Mouse (Mus musculus) macrophage (primary cell): ENCODE results near the gene Syt17. TPM values are rescaled to one million over a fixed set of nuclear protein-coding genes. Genes with fewer than 3 reads are reported as not detected.

Experiments
- H3K27ac ChIP-seq: fragments of 350-480 bp; formaldehyde crosslinking; 2 replicates; pipeline ENCODE4 v1.9.0; 2021
- H3K36me3 ChIP-seq: fragments of 350-480 bp; formaldehyde crosslinking; 2 replicates; pipeline ENCODE4 v1.9.0; 2021; ENCODE audit errors: inconsistent target
- H3K4me3 ChIP-seq: fragments of 350-480 bp; formaldehyde crosslinking; 2 replicates; pipeline ENCODE4 v1.9.0; 2021; ENCODE audit errors: inconsistent target
- H3K79me2 ChIP-seq: fragments of 350-480 bp; formaldehyde crosslinking; 2 replicates; pipeline ENCODE4 v1.9.0; 2021; ENCODE audit errors: inconsistent target
- WGBS: methylation state at CpG from one replicate; pipeline ENCODE4 v1.1.7; 2026; ENCODE audit warnings: inconsistent platforms; ENCODE audit not compliant: missing documents; 5-methylcytosine and 5-hydroxymethylcytosine counted together
- polyA plus RNA-seq: library from polyadenylated mRNA; stranded (reverse); fragments of 250-400 nt; gene quantifications from 3 replicates; pipeline ENCODE4 v1.2.4, GENCODE M21; 2018; ENCODE audit warnings: inconsistent platforms

The Syt17 gene
- polyA plus RNA-seq, 1 experiment from 2014 or later, result not detected

DNA sequence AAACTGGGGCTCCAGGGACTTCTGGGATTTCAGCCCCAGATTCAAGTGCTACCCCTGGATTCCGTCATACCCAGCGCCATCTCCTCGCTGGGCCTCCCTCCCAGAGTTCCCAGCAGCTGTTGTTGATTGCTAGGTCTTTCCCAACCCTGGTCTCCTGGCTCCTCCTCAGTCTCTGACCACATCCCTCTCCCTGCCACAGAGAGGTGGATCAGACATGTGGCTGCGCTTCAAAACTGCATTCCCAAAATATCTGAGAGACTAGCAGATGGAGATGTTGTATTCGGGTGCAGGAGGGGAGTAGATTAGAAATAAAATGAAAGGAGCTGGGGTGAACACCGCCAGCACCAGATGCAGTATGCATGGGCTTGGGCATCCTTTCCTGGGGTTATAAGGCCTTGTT, 6.5 kb downstream of the Syt17 start:
- Histone ChIP-seq H3K27ac (no peak overlapping the region), H3K36me3 (no peaks in the 10 kb centered on the region), H3K79me2 (no peaks in the 10 kb centered on the region), H3K4me3 (no peak overlapping the region)
- 85% methylated on average over 6 of the region's 6 CpGs for WGBS

GRCm38 (mm10) chr7:118437101-118437802, 10.8 kb downstream of the Syt17 start:
- Histone ChIP-seq H3K27ac (no peak overlapping the region), H3K79me2 (no peaks in the 10 kb centered on the region), H3K36me3 (no peaks in the 10 kb centered on the region), H3K4me3 (no peak overlapping the region)
- 57% methylated on average over 7 of the region's 7 CpGs for WGBS

DNA sequence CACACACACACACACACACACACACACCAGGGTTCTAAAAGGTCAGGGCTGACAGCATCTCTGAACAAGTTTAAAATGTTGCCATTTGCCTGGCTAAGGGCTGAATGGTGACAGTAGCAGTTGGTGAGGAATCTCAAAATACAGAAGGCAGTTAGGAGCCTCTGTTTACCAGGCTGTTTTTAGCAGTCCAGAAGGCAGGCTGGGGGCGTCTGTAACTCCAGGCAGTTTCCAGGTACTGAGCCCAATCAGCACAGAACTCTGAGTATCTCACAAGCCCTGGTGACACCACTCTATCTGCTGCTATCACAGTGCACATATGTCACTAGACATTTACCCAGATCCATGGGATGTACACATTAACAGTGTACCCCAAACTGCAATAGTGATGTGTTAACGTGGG, 19.1 kb downstream of the Syt17 start:
- Histone ChIP-seq H3K36me3 (no peaks in the 10 kb centered on the region), H3K4me3 (no peak overlapping the region), H3K27ac (no peak overlapping the region), H3K79me2 (no peaks in the 10 kb centered on the region)
- 82% methylated on average over 2 of the region's 2 CpGs for WGBS

GRCm38 (mm10) chr7:118419491-118420180, 28.4 kb downstream of the Syt17 start:
- WGBS, result 70% methylated on average over 6 of the region's 6 CpGs

GRCm38 (mm10) chr7:118414183-118414582, 33.8 kb downstream of the Syt17 start:
- no peaks in the 10 kb centered on the region for H3K36me3 ChIP-seq
- WGBS, result 90% methylated on average over 3 of the region's 3 CpGs
- H3K27ac ChIP-seq, result no peak overlapping the region
- H3K79me2 ChIP-seq, result no peaks in the 10 kb centered on the region
- H3K4me3 ChIP-seq, result no peak overlapping the region

More at GRCm38 (mm10) chr7:118419491-118420180, 28.4 kb downstream of the Syt17 start:
- no peaks in the 10 kb centered on the region for H3K79me2 ChIP-seq
- no peak overlapping the region for H3K27ac ChIP-seq
- H3K36me3 ChIP-seq, result no peaks in the 10 kb centered on the region
- no peak overlapping the region for H3K4me3 ChIP-seq

GRCm38 (mm10) chr7:118411877-118412276, 36.1 kb downstream of the Syt17 start:
- Histone ChIP-seq H3K27ac (no peak overlapping the region), H3K36me3 (no peaks in the 10 kb centered on the region), H3K4me3 (no peak overlapping the region), H3K79me2 (no peaks in the 10 kb centered on the region)
- 61% methylated on average over 3 of the region's 3 CpGs for WGBS

DNA sequence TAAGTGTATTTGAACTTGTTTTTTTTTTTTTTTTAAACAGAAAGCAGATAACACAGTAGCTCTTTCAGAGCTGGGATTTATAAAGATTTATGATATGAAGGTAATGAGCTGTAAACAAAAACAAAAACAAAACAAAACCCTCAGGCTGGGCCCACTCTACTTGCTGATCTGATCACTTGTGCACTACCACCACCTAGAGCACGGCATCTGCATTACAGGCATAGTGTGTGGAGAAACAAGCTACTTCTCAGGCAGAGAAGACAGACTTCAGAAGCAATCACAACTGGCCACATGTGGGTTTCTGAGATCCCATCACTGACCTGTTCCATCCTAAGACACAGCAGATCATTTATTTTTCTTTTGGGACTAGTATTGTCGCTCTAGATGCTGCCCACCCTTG, 38.6 kb downstream of the Syt17 start:
- 47% methylated on average over 2 of the region's 2 CpGs for WGBS
- Histone ChIP-seq H3K79me2 (no peaks in the 10 kb centered on the region), H3K36me3 (no peaks in the 10 kb centered on the region), H3K4me3 (no peak overlapping the region), H3K27ac (no peak overlapping the region)

DNA sequence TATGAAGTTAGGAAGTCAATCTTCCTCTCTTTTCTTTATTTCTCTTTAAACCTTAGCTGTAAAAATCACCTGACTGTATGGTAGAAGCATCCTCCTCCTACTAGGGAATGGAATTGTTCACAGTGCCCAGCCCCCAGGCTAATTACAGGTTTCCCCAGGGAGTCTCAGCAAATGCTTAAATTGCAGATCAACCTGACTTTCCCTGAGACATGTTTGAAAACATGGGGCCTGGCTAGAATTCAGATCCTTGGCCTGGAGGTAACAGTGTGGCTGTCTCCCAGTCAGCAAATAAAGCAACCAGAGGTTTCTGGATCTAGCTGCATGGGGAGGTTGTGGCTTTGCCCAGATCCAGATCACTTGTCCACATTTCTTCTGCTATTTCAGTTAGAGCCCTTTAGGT, 42.8 kb downstream of the Syt17 start:
- no peak overlapping the region for H3K4me3 ChIP-seq
- no peaks in the 10 kb centered on the region for H3K79me2 ChIP-seq
- no peaks in the 10 kb centered on the region for H3K36me3 ChIP-seq
- no peak overlapping the region for H3K27ac ChIP-seq

DNA sequence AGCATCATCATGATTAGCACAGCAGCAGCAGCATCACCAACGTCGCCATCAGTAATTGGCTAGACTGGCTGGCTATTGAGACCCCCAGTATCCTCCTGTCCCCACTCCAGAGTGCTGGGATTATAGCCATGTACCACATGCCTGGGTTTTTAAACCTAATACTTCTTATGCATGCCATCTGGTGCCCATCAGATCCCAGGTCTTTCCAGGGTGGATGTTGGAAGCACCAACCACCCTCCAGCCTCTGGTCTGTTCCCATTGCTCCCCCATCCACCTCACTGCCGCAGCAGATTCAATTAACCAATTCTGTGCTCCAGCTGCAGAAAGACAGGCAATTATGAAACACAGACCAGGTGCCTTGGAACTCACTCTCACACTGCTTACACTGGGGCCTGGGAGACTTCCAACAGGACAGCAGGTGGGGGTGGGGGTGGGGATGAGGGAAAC, 45.4 kb downstream of the Syt17 start:
- no peak overlapping the region for H3K4me3 ChIP-seq
- H3K27ac ChIP-seq, result no peak overlapping the region
- no peaks in the 10 kb centered on the region for H3K79me2 ChIP-seq
- no peaks in the 10 kb centered on the region for H3K36me3 ChIP-seq
- WGBS, result 88% methylated on average over 3 of the region's 3 CpGs

- no peak overlapping the region for H3K4me3 ChIP-seq
- 87% methylated on average over 5 of the region's 5 CpGs for WGBS
- H3K27ac ChIP-seq, result no peak overlapping the region
- H3K79me2 ChIP-seq, result no peaks in the 10 kb centered on the region
- no peaks in the 10 kb centered on the region for H3K36me3 ChIP-seq
Observed at GRCm38 (mm10) chr7:118401949-118402348, 46.1 kb downstream of the Syt17 start.

- H3K79me2 ChIP-seq, result no peaks in the 10 kb centered on the region
- 84% methylated on average over 9 of the region's 9 CpGs for WGBS
- H3K36me3 ChIP-seq, result no peaks in the 10 kb centered on the region
- H3K27ac ChIP-seq, result no peak overlapping the region
- no peak overlapping the region for H3K4me3 ChIP-seq
Observed at GRCm38 (mm10) chr7:118399764-118400163, 48.3 kb downstream of the Syt17 start.

DNA sequence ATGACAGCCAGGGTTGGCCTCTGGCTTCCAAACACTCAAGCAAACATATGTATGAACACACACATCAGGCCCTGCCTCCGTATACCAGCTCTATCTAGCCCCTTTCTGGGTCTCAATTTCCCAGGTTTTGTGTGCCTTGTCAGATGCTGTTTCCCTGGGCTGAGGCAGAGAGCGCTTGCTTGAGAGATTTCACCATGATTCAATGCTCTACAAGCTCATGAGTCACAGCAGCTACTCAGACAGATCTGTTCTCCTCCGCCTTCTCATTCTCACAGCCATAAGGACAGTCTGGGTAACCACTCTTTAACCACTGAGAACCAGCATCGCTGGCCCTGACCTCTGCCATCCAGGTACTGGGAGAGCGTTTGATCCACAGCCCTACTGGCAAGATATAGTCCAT, 57.3 kb downstream of the Syt17 start:
- no peaks in the 10 kb centered on the region for H3K79me2 ChIP-seq
- H3K4me3 ChIP-seq, result no peak overlapping the region
- H3K27ac ChIP-seq, result no peak overlapping the region
- WGBS, result 88% methylated on average over 5 of the region's 5 CpGs
- no peaks in the 10 kb centered on the region for H3K36me3 ChIP-seq

DNA sequence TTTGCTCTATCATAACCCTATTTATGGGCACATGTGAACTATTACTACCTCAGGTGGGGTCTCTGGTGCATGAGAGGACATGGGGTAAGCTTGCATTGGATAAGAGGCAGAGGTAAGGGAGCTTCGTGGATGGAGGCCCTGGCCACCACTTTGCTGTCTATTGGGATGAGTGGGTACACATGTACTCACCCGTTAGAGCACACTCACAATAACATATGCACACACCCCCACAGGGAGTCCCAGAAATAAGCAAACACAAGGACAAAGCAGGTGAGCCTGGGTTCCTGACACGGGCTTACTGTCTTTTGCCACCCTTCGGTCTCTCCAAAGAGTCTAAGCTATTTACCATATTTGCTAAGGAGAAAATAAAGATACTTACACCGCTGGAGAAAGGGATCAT, 67.0 kb downstream of the Syt17 start:
- Histone ChIP-seq H3K79me2 (no peaks in the 10 kb centered on the region), H3K27ac (no peak overlapping the region), H3K36me3 (no peaks in the 10 kb centered on the region), H3K4me3 (no peak overlapping the region)
- 85% methylated on average over 4 of the region's 5 CpGs for WGBS

DNA sequence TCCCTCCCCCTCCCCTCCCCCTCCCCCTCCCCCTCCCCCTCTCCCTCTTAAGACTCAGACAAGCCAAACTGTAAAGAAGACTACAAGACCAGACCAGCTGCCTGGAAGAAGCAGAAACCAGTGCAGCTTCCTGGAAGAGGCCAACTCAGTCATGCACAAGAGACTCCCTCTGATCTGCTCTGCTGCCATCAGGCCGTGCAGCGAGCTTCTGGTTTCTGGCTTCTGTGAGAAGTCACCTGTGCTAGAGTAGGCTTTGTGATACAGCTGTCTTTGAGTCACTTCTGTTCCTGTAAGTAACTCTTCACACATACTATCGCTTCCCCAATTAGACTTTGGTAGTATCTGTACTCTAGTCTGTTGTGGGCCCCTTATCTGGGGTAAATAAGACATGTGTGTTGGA, 68.0 kb downstream of the Syt17 start:
- 78% methylated on average over 3 of the region's 3 CpGs for WGBS
- Histone ChIP-seq H3K27ac (no peak overlapping the region), H3K36me3 (no peaks in the 10 kb centered on the region), H3K79me2 (no peaks in the 10 kb centered on the region), H3K4me3 (no peak overlapping the region)

DNA sequence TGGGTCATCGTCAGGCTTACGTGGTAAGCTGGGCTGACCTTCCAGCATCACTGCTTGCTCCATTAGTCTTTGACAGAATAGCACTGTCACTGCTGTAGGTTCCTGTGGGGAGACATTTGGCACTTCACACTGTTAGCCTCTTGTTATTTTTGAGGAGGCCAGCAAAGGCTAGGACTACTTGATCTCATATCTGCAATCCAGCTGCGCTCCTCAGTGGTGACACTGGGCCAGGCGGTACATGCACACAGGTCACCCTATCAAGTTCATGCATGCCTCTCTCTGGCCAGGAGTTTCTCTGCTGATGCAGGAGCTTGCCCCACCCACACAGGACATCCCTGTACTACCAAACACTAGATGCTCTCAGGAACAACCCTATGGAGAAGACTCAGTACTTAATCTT, 71.4 kb downstream of the Syt17 start:
- WGBS, result 92% methylated on average over 4 of the region's 4 CpGs
- Histone ChIP-seq H3K27ac (no peak overlapping the region), H3K79me2 (no peaks in the 10 kb centered on the region)

More for the DNA sequence above, 71.4 kb downstream of the Syt17 start:
- H3K4me3 ChIP-seq, result no peak overlapping the region
- no peaks in the 10 kb centered on the region for H3K36me3 ChIP-seq
